Mouse (Mus musculus) c-Kit-positive CD71-positive TER-119-negative erythroid progenitor cells, embryonic 14.5 days (primary cell): ENCODE measurements around the gene Epb41l2.

Source experiments
- DNase-seq: peaks from one replicate; pipeline ENCODE4 v3.0.0-alpha.2; 2013; ENCODE audit warnings: low read depth

Gene Epb41l2

GRCm38 (mm10) chr10:25499323-25500071 is 139.9 kb downstream of the Epb41l2 start:
- DNase-seq: no peak

- no peak for DNase-seq
Measured at GRCm38 (mm10) chr10:25503250-25503649, 143.7 kb downstream of the Epb41l2 start.

DNA sequence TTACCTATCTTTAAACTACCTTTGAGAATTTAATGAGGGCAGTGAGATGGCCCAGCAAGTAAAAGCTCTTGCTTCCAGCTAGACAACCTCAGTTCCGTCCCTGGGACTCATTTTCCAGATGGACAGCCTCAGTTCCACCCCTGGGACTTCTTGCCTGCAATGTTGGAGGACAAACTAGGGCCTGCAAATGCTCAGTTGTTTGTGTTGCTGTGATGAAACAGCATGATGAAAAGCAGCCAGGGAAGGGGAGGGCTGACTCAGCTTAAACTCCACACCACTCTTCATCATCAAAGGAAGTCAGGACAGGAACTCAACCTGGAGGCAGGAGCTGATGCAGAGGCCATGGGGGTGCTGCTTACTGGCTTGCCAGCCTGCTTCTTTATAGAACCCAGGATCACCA is 154.2 kb downstream of the Epb41l2 start:
- no peak for DNase-seq

GRCm38 (mm10) chr10:25519954-25520353 is 160.4 kb downstream of the Epb41l2 start:
- no peak for DNase-seq

DNA sequence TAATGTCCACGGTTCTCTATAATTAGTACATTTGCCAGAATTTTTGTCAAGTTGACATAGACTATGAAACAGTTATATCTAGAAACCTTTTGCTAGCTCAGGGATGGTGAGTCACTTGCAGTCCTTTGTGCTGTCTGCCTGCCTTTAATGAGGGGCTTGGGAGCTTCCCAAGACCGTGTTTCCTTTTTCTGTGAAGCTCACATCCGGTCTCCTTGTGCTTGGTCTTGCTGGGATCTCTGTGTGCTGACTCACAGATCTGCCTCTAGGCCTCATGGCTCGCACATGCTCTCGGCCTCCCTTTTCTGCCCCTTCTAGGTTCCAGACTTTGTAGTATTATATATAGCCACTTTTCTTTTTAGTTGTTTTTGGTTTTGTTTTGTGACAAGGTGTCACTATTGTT is 160.8 kb downstream of the Epb41l2 start:
- DNase-seq: no peak

DNA sequence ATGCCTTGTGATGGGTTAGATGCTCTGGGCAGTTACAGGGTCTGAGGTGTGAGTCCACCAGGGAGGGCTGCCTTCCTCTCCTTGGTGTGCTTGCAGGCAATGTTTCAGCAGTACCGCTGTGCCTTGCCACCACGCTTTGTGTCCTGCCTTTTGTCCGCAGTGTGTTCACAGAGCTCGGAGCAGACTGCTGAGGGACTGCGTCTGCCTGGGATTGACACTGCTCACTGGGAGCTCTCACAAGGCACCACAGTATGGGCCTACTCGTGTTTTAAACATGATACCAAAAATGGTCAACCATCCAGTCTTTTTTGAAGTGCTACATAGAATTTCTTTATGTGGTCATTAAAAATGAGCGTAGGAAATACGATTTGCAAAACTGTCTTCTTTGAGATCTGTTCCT is 164.1 kb downstream of the Epb41l2 start:
- DNase-seq: no peak

- no peak for DNase-seq
Measured at GRCm38 (mm10) chr10:25526156-25526555, 166.6 kb downstream of the Epb41l2 start.

DNA sequence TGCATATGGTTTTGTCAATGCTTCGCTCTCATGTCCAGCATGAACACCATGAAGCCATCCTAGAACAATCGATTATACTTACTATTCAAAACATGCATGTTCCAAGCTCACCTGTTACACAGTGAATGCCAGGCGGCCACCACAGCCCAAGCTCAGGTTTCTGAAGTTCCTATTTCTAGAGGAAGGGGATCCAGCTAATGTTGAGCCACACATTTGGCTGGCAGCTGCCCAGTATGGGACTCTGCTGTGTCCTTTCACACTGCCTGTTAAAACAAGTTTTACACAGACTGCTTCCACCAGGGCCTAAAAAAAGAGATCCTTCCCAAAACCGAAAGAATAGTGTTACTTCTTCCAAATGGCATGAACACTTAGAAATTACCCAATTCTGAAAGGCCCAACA is 167.0 kb downstream of the Epb41l2 start:
- DNase-seq: no peak

DNA sequence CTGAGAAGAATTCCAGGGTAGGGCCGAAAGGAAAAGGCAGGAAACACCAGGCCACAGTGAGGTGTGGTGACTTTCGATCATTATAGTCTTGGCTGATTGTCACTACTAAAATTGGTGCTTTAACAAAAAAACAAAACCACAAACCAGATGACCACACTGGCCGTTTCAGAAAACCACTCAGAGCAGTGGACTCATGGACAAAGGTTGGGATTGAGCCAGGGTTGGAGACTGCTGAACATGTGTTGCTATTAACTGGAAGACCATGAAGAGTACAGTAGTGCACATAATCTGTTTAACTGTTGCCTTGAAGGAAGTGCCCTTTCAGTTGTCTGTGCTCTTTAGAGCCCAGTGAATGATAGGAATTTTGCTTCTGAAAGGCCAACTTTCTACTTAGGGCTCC is 167.5 kb downstream of the Epb41l2 start:
- no peak for DNase-seq

DNA sequence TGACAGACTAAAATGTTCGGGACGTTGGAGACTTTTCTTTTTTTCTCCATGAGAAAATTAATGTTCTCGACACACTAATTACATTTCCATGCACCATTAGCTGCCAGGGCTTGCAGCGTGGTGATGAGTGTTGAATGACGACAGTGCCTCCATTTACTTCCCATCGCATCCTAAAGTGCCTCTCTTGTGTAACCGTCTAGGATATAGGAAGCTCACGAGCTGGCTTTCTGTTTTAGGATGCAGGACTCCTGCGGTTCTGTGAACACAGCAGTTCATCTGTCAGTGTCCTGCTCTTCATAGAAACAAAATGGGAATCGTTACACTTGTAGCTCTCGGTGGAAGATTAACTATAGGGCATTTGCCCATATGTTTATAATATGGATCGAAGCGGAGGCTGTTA is 171.7 kb downstream of the Epb41l2 start:
- no peak for DNase-seq

DNA sequence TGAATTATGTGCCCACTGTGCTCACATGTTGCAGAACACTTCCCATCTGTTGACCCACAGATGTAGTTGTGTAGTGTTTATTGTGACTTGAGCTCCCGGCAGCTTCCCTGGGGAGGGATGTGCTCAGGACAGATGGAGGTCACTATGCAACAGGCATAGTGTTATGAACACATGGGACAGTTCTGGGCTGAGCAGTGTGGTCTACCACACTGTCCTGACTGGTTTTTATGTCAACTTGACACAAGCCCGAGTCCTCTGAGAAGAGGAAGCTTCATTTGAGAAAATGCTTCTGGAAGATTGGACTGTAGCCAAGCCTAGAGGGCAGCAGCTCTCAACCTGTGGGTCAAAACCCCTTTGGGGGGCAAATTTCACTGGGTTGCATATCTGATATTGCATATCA is 173.5 kb downstream of the Epb41l2 start:
- no peak for DNase-seq

DNA sequence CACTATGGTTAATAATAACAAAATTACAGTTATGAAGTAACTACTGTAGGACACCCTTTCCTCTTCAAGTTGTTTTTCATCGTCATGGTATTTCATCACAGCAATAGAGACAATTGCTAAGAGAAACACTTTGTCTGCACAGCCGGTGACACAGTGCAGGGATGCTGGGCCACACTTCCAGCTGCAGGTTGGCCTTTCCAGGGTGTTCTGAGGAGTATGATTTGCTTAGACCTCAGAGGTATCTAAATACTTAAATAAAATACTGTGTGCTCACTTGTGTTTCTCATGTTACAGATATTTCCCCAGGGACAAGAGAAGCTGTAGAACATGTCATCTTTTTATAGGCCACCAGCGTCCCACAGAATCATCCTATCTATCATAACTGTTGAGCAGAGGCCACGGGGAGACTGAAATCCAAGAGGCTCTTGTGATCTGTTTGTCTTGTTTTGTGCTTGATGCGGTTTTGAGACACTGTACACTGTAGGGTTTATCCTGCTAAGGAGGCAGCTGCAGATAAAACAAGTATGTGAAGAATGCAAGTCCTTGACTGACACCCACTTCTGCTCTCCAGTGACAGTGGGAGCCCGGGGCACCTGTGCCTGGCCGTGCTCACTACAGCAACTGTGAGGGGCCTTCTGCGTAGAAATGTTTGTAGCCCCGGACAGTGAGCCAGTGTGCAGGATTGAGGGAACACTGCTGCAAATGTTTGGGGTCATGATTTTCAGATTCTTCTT is 174.1 kb downstream of the Epb41l2 start:
- no peak for DNase-seq

DNA sequence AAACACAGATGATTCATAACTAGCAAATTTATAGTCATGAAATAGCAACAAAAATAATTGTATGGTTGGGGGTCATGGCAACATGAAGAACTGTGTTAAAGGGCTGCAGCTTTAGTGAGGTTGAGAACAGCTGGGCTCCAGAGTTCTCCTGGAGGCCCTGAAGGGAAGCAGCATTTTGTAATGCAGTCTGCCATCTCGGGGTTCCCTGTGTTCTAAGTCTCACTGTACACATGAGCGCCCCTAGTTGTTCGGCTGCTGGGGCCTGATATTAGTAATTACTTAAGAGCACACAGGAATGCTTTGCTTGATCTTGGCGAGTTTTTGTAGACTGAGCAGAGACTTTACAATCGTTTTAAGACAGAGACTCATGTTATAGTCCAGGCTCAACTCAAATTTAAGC is 174.9 kb downstream of the Epb41l2 start:
- no peak for DNase-seq

DNA sequence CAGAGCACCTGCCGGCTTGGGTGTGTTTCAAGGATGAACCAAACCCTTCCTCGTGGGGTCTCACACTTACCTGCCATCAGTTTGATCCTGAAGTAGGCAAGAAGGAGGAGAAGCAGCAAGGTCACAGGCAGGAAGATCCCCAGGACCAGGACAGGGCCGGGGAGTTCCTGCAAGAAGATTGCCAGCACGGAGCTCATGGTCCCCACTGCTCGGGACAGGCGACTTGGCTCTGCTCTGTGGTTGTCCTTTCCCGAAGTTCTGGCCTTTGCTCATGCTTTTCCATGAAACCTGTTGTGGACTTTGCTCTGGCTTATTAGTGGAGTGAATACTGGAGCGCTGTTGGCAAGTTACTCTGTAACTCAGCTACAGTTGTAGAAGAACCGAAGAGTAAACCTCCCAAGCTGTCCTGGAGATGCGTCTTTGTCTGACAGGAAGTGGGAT is 176.3 kb downstream of the Epb41l2 start, which contains the start of gene Smlr1:
Gene Smlr1, minus strand, starts transcription at position 377 of the 441 bp plus-strand sequence.
- DNase-seq: no peak

GRCm38 (mm10) chr10:25536621-25537020 is 177.0 kb downstream of the Epb41l2 start:
- no peak for DNase-seq

DNA sequence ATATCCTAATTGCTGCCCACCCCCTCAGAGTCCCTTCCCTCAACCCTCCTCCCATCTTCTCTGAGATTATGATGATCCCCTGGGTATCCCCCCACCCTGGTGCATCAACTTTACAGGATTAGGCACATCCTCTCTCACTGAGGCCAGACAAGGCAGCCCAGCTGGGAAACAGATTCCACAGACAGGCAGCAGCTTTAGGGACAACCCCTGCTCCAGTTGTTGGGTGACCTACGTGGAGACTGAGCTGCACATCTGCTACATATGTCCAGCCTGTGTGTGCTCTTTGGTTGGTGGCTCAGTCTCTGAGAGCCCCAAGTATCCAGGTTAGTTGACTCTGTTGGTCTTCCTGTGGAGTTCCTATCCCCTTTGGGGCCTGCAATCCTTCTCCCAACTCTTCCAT is 179.1 kb downstream of the Epb41l2 start:
- no peak for DNase-seq

- DNase-seq: no peak
Measured at GRCm38 (mm10) chr10:25539146-25539770, 179.7 kb downstream of the Epb41l2 start.

DNA sequence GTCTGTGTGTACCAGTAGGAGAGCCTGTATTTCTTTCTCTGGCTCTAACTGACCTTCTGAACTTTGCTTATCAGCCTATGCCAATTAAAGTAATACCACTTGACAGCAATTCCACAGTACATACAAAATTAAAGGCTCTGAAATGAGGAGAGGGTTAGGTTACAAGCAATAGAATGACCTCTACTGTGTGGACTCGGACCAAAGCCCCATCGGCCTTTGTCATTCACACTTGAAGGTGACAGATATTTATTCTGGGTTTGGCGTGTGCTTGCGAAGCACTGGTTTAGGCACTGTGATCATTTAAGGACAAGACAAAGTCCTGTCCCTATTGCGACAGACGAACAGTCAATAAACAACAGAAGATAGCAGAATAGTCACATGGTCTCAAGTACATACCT is 180.2 kb downstream of the Epb41l2 start:
- no peak for DNase-seq

GRCm38 (mm10) chr10:25541097-25541496 is 181.5 kb downstream of the Epb41l2 start:
- no peak for DNase-seq

- DNase-seq: no peak
Measured at GRCm38 (mm10) chr10:25552936-25553335, 193.3 kb downstream of the Epb41l2 start.

- DNase-seq: no peak
Measured at GRCm38 (mm10) chr10:25571319-25572240, 212.0 kb downstream of the Epb41l2 start.
